Mouse (Mus musculus) heart, adult 2 months (tissue): ENCODE data around the gene Adam15.

Source experiments
- CTCF ChIP-seq: fragments of 200-600 bp; IDR thresholded peaks from 2 replicates; pipeline ENCODE4 v1.8.1; 2022; ENCODE audit warnings: antibody characterized with exemption, mild to moderate bottlenecking, moderate library complexity
- POLR2A ChIP-seq: fragments of 200-500 bp; IDR thresholded peaks from 2 replicates; pipeline ENCODE4 v1.6.1; 2011; ENCODE audit warnings: mild to moderate bottlenecking, low read depth, low read length, control low read depth; ENCODE audit not compliant: insufficient read depth

GRCm38 (mm10) chr3:89327371-89327870 lies 22.4 kb downstream of the Adam15 start:
- TF ChIP-seq CTCF (no peak), POLR2A (no peak)
